Mouse (Mus musculus) megakaryocyte, embryonic 14.5 days (primary cell): ENCODE results near the gene Dgki. TPM values are rescaled to one million over a fixed set of nuclear protein-coding genes. Genes with fewer than 3 reads are reported as not detected.

ENCODE experiments used
- H3K27me3 ChIP-seq: replicated peaks from 2 replicates; pipeline ENCODE3; 2012; ENCODE audit warnings: inconsistent platforms
- H3K36me3 ChIP-seq: replicated peaks from 2 replicates; pipeline ENCODE3; 2012; ENCODE audit warnings: low read length, inconsistent platforms, mixed read lengths
- H3K4me1 ChIP-seq: 2 replicates; pipeline ENCODE4 v1.6.1; 2012; ENCODE audit warnings: inconsistent platforms
- H3K4me3 ChIP-seq: replicated peaks from 2 replicates; pipeline ENCODE3; 2012; ENCODE audit warnings: moderate library complexity, mild to moderate bottlenecking, inconsistent platforms
- H3K9me3 ChIP-seq: 2 replicates; pipeline ENCODE4 v1.6.1; 2012; ENCODE audit warnings: inconsistent platforms
- FLI1 ChIP-seq: IDR thresholded peaks from 2 replicates; pipeline ENCODE4 v1.6.1; 2012; ENCODE audit warnings: low read length, inconsistent platforms, mixed read lengths
- GATA1 ChIP-seq: IDR thresholded peaks from 3 replicates; pipeline ENCODE4 v1.6.1; 2012; ENCODE audit warnings: mixed read lengths, low read length, inconsistent platforms, borderline replicate concordance
- polyA plus RNA-seq: library from polyadenylated mRNA; stranded (reverse); fragments of >175 nt; gene quantifications from 2 replicates; pipeline ENCODE4 v1.2.3, GENCODE M21; 2012; ENCODE audit warnings: low replicate concordance; ENCODE audit not compliant: insufficient read depth

The Dgki gene
- polyA plus RNA-seq, 1 experiment = 0.02 TPM

DNA sequence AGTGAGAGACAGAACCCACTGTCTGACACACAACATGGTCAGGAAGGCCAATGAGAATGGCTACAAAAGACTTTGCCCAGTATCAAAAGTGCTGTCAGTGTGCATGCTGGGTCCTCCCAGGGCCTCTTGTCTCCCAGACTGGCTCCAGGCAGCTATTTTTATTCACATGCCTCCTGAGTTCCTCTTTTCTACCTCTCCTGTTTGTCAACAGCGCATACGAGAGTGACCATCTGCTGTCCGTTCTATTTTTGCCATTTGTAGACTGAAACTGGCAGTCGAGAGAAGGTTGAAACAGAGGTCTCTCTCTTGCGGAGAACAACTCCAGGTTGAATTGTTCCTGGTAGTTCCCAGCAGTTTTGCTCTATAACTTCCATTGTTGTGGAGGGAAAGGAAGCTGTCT is 103.1 kb downstream of the Dgki start:
- no peaks in the 10 kb centered on the region for H3K4me1 ChIP-seq
- TF ChIP-seq FLI1 = no peak
- no peak for TF ChIP-seq GATA1

DNA sequence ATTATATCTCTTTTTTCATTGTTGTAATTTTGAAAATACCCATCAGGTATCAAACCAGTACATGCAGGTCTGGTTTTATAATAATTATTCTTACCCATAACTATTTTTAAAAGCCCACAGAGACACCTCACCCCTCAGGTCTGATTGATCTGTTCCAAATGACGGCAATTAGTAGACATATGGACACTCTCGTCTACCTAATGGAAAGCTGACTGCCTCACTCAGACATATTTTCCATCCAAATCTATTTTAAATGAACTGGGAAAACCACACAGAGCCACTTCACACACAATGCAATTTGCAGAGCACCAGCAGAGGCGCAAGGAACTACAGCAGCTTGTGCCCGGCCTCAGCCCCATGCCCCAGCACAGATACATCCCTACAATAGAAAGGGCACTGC is 104.2 kb downstream of the Dgki start:
- no peaks in the 10 kb centered on the region for H3K9me3 ChIP-seq
- H3K4me1 ChIP-seq = no peaks in the 10 kb centered on the region
- no peak overlapping the region for H3K4me3 ChIP-seq
- H3K36me3 ChIP-seq = no peaks in the 10 kb centered on the region
- peaks cover 1% of the 10 kb centered on the region for H3K27me3 ChIP-seq
- TF ChIP-seq FLI1 (no peak), GATA1 (no peak)

More for the DNA sequence above, 103.1 kb downstream of the Dgki start:
- no peaks in the 10 kb centered on the region for H3K9me3 ChIP-seq
- H3K27me3 ChIP-seq = peaks cover 1% of the 10 kb centered on the region
- H3K36me3 ChIP-seq = no peaks in the 10 kb centered on the region
- no peak overlapping the region for H3K4me3 ChIP-seq

DNA sequence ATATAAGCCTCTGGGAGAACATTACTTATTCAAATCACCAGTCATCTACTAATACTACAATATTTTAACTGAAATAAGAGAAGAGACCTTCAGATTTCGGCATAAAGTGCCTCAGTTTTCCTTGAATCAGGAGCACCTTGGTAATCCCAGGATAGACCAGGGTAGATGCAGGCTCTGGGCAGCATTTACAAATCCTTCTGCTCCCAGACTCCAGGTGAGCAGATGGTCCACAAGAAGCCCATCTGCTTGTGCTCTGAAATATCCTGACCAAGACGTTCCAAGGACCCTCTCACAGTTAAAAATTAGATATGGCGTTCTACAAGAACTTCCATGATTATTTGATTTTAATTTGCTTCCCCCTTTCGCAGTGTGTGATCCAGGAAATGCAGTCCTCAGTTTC is 118.0 kb downstream of the Dgki start:
- H3K27me3 ChIP-seq = peaks cover 3% of the 10 kb centered on the region
- H3K9me3 ChIP-seq = no peaks in the 10 kb centered on the region
- no peaks in the 10 kb centered on the region for H3K4me1 ChIP-seq
- no peak overlapping the region for H3K4me3 ChIP-seq
- H3K36me3 ChIP-seq = no peaks in the 10 kb centered on the region
- no peak for TF ChIP-seq GATA1
- TF ChIP-seq FLI1 = no peak

DNA sequence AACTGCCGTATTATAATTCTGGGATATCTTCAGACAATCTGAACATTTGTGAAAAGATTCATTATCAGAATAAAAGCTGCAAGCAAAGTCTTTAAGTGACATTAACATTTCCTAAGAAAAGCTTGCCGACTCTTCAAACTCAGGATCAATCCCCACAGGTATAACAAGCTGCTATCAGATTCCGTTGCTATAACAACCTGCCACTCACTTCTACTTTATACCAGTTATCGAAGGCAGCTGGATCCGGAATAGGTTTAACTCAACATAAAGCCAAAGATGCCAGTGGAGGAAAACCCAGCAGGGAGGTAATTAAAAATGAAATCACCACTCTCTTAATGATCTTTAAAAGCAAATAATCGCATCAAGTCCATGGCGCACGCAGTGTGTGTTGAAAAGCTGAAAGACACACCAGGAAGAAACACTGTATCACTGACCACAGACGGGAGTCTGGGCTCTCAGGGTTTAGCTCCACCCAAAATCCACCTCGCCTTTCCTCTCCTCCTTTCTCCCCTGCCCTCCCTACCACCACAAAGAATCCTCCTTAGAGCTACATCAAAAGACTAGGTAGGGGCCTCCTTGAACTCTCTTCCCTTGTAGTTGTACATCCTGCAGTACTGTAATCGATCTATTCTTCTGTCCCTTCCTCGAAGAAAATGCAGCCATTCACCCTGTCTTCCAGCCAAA is 128.7 kb downstream of the Dgki start:
- no peaks in the 10 kb centered on the region for H3K36me3 ChIP-seq
- no peaks in the 10 kb centered on the region for H3K27me3 ChIP-seq
- no peak overlapping the region for H3K4me3 ChIP-seq
- TF ChIP-seq FLI1 = no peak
- TF ChIP-seq GATA1 = no peak
- no peaks in the 10 kb centered on the region for H3K4me1 ChIP-seq
- H3K9me3 ChIP-seq = peaks cover 9% of the 10 kb centered on the region

DNA sequence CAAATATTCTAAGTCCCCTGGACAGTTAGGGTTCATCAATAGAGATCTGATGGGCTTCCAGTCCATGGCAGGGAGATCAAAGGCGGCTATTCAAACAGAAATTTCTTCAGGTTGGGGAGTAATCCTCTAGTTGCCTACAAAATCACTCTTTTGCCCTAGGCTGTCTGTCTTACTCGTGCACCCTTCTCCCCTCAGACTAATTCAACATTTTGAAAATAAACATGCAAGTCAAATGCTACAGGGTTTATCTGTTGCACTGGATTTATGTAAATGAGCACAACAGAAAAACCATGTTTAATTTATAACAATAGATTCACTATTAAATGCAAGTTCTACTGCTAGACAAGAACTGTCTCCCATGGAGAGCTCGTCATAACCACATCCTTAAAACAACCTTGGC is 141.1 kb downstream of the Dgki start:
- Histone ChIP-seq H3K9me3 (no peaks in the 10 kb centered on the region), H3K4me3 (no peak overlapping the region), H3K36me3 (no peaks in the 10 kb centered on the region), H3K4me1 (peaks cover 8% of the 10 kb centered on the region; the same call in 1 of the 2 replicates), H3K27me3 (no peaks in the 10 kb centered on the region)
- TF ChIP-seq GATA1 = no peak

DNA sequence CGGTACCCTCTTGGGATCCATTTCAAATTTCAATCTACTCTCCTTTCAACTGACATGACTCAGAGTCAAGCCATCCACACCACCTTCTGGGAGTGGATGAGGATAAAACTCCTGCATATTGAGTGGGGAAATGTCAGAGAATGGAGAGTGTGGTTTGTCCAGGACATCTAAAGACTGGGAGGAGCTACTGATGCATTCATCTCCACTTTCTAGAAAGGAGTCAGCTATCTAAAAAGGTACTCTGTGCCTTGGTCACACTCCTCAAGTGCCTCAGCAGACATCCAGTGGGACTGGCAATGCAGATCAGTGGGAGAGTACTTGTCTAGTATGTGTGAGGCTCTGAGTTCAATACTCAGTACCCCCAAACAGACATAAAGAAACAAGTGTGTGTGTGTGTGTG is 145.9 kb downstream of the Dgki start:
- no peak overlapping the region for H3K4me3 ChIP-seq
- H3K9me3 ChIP-seq = no peaks in the 10 kb centered on the region
- TF ChIP-seq FLI1 (no peak), GATA1 (no peak)
- no peaks in the 10 kb centered on the region for H3K36me3 ChIP-seq
- H3K27me3 ChIP-seq = peaks cover 2% of the 10 kb centered on the region
- H3K4me1 ChIP-seq = peaks cover 13% of the 10 kb centered on the region

DNA sequence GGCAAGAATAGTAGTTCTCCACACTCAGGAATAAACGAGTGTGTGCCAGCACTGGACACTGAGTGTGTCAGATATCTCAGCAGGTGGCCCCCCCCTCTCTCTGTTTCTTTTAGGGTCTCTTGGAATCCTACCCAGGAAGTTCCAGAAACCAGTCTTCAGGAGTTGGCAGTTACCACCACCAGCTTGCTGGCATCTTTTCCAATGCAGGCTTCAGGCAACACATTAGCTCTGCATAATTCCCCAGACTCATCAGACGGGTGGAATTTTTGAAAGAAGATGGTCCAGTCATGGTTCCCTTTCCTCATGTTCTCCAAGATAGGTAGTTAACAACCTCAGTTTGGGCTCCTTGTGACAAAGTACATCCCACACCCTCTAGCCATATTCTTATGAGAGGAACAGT is 149.5 kb downstream of the Dgki start:
- Histone ChIP-seq H3K9me3 (no peaks in the 10 kb centered on the region), H3K4me1 (peaks cover 19% of the 10 kb centered on the region), H3K36me3 (no peaks in the 10 kb centered on the region), H3K27me3 (peaks cover 2% of the 10 kb centered on the region), H3K4me3 (no peak overlapping the region)
- TF ChIP-seq GATA1 (no peak), FLI1 (no peak)

DNA sequence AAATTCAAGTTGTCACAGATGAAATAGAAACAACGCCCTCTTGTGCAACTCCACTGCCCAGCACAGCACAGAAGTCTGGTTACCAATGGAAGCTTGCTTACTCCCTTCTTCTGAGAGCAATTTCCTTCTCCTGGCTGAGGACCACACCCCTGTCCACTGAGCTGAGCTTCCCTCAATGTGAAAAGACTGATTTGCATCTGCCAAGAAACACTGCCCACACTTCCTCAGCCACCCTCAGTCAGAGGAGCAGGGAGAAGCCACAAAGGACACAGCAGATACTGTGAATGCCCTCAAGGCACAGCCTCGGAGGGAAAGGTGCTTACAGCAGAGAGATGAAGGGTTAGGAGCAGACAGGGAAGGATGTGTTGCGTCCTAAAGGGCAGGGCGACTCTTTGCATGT is 149.9 kb downstream of the Dgki start:
- Histone ChIP-seq H3K4me1 (peaks cover 22% of the 10 kb centered on the region), H3K4me3 (peak overlapping the region; percentile 24), H3K36me3 (no peaks in the 10 kb centered on the region), H3K9me3 (no peaks in the 10 kb centered on the region), H3K27me3 (peaks cover 2% of the 10 kb centered on the region)
- TF ChIP-seq GATA1 = no peak

DNA sequence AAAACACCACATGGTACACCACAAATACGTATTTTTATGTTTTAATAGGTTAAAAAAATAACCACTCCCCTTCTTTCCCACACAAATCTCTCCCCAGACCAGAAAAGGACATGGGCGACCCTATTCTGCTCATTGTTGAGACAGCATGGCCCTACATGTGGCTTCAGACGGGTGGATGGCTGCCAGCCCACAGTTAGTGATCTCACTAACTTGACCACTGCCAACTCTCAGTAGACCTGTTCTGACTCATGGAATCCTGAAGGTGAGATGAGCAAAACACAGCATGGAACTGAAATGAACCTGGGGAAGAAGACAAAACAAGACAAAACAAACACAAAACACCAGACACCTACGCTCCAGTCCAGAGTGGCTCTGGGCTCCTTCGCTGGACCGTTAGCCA is 150.8 kb downstream of the Dgki start:
- Histone ChIP-seq H3K4me3 (no peak overlapping the region), H3K27me3 (peaks cover 2% of the 10 kb centered on the region), H3K9me3 (no peaks in the 10 kb centered on the region), H3K4me1 (peaks cover 30% of the 10 kb centered on the region), H3K36me3 (no peaks in the 10 kb centered on the region)
- TF ChIP-seq GATA1 (no peak), FLI1 (no peak)

DNA sequence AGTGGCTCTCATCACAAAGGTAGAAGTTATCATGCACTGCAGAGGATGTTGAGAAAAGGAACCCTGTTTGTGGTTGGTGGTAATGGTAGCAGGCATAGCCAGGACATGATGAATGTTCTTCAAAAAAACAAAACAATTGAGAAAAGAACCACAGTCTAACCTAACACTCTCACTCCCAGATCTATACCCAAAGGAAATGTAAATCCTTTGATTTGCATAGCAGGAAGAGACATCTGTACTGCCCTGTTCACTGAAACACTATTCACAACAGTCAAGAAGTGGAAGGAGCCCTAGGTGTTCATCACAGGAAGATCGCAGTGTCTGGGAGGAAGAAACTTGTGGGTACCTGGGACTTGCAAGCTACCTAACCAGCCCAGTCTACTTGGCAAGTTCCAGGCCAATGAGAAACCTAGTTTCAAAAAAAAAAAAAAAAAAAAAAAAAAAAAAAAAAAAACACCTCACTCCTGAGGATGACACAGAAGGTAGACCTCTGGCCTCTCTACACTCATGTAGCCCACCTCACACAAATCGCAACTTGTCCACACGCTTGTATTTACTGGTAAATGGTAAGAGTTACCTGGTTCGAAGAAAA is 152.5 kb downstream of the Dgki start:
- Histone ChIP-seq H3K27me3 (peaks cover 2% of the 10 kb centered on the region), H3K4me3 (no peak overlapping the region), H3K36me3 (no peaks in the 10 kb centered on the region), H3K4me1 (peaks cover 47% of the 10 kb centered on the region), H3K9me3 (no peaks in the 10 kb centered on the region)
- TF ChIP-seq FLI1 (no peak), GATA1 (no peak)
